Mouse (Mus musculus) CD8-positive naive resting alpha-beta T cell, adult 2 months (primary cell): ENCODE data around the gene Kcnj5.

Experiments
- DNase-seq, 2 experiments: peaks; one replicate each; pipeline ENCODE4 v3.0.0; 2022; ENCODE audit warnings: low read depth in 2 of 2, low spot score in 2 of 2

Kcnj5 gene

GRCm38 (mm10) chr9:32320167-32320566 lies 24.0 kb downstream of the Kcnj5 start:
- no peak for DNase-seq

DNA sequence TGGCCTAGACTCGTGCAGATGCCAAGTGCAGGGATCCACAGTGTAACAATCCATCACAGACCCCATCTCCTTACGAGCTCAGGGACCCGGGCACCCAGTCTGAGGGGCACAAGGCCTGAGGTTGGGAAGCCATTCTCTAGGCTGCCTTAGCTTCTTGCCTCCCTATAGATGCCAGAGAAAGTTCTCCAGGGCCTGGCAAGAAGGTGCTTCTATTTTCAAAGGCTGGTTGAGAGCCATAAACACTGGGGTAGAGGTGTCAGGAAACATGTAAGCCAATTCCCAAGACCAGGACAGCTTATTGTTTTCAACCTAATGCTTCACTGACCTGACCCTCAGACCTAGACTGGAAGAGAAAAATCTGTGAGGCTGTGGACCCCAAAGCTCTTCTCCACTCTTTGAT lies 28.2 kb downstream of the Kcnj5 start:
- no peak for DNase-seq

- no peak for DNase-seq
Observed at GRCm38 (mm10) chr9:32314071-32314470, 30.1 kb downstream of the Kcnj5 start.

DNA sequence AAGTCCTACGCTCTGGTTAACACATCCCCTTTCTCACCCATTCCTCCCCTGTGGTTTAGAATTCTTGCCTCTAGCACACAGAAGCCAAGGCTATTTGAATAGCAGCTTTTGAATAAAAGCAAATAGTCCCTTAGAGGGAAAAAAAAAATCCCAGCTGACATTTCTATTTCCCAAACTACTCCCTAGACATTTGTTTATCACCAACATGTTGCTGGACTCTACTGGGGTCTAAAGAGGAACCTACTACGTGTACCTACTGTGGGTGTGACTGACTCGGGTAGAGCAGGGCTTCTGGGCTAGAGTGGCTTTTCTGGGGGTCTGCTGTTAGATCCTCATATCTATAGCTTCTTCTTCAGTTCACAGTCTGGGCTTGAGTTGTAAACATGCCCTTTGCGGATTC lies 31.9 kb downstream of the Kcnj5 start:
- no peak for DNase-seq

GRCm38 (mm10) chr9:32311786-32312185 lies 32.4 kb downstream of the Kcnj5 start:
- no peak for DNase-seq

DNA sequence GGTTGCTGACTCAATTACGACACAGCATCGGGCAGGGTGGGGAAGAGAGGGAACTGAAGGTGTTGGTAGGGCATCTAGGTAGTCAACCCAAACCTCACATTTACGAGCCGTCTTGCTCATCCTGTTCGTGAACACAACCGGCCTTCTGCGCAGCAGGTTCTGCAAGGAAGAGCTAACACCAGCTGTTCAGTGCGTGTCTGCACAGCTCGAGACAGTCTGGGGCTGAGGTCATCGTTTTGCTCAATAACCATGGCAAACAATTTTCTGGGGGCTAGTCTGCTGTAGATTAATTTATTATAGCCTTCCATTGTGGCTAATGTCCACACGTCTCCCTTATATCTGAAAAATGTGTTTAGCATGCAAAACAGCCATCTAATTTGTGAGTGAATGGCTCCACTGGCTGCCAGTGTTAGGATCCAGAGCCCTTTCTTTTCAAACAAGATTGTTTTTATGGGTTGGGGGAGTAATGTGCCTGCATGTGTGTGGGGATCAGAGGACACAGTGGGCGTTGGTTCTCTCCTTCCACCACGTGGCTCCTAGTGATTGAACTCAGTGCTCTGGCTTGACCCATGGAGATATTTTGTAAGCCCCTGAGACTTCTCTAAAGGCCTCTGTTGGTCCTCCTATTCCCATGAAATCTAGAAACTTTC lies 41.5 kb downstream of the Kcnj5 start:
- no peak for DNase-seq

DNA sequence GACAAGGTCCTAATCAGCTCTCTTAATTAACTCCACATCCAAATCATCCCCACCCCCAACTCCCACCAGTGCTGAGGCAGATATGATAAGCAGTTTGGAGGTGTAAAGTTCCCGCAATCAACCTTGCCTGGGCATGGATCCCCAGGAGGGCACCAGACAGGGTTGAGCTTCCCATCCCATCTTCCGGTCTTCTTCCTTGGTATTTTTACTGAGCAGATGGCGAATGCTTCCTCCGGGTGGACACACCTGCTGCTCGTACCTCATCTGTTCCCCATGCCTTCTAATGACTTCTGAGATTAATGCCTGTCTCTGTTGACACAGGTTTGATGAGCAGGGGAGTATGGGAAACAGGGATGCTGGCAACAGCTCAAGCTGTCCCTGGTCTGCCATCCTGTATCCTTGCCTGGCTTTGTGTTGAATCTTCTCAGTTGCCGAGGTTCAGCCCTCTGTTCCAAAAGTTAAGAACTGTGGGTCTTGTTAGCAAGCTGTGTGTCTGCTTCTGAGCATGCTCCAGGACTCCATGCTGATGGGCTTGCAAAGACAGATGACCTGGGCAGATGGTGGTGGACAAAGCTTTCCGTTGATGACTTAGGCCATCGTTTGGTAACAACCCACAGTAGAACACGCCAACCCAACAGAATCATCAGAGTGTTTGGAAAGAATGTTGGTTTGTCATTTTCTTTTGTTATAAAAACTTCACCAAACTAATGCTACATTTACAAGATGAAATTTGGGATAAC lies 48.9 kb downstream of the Kcnj5 start:
- no peak for DNase-seq

- DNase-seq, result no peak
Observed at GRCm38 (mm10) chr9:32292686-32293085, 51.5 kb downstream of the Kcnj5 start.

DNA sequence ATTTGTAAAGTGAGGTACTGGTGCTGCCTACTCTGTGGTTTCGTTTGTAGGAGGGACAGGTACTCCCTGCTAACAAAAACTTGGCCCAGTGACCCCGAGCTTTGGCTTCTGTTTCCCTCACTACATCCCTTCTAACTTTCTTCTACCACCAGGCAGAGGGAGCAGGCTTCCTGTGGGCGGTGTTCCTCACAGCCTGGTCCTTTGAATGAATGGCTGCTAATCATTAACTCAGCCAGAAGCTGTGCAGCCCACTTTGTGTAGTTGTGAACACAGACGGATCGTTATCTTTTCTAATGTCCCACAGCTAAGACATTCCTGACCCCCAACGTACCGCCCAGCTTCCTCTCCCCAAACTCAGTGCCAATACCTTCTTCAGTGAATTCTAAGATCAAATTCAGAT lies 52.5 kb downstream of the Kcnj5 start:
- no peak for DNase-seq

- DNase-seq, result no peak
Observed at GRCm38 (mm10) chr9:32283591-32283990, 60.6 kb downstream of the Kcnj5 start.

DNA sequence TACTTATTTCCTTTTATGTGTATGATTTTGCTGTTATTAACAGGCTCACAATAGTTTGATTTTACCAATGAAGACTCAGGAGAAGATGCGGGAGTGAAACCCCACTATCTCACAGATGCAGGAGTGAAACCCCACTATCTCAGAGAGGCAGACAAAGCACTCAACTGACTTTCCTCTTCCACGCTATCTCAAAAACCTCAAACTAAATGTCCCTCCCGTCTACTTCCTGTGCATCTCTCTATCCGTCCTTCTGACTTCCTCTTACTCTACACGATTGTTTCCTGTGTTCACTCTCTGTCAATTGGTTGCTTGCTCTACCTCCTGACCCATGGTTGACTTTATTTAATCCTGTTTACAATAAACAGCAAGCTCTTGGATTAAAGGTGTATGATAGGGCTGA lies 63.7 kb downstream of the Kcnj5 start:
- DNase-seq, result no peak

- DNase-seq, result no peak
Observed at GRCm38 (mm10) chr9:32279789-32280188, 64.4 kb downstream of the Kcnj5 start.

DNA sequence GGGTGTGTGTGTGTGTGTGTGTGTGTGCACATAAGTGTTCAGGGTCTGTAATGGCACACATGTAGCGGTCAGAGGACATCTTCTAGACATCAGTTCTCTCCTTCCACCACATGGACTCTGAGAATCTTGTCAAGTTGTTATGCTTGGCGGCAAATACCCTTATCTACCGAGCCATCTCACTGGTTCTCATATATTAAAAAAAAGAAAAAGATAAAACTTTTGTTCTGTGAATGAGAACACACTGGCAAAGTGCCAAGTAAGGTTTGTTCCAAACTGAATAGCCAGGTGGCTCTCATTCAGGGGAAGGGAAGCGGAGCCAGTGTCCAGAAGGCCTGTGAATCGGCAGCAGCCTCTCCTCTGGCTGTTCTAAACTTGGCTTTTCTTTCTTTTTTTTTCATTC lies 66.1 kb downstream of the Kcnj5 start:
- DNase-seq, result no peak

- DNase-seq, result peak; percentile 14 to 20
Observed at GRCm38 (mm10) chr9:32271896-32272444, 72.2 kb downstream of the Kcnj5 start.
